Mouse (Mus musculus) embryonic fibroblast, embryonic 13.5 days (primary cell): ENCODE data around the gene Fam187b. TPM values are rescaled to one million over a fixed set of nuclear protein-coding genes. Genes with fewer than 3 reads are reported as not detected.

Experiments
- H3K27ac ChIP-seq: 2 replicates; pipeline ENCODE4 v1.5.1; 2012; ENCODE audit warnings: low read length, control low read depth, inconsistent platforms; ENCODE audit not compliant: insufficient read depth
- H3K4me1 ChIP-seq: 2 replicates; pipeline ENCODE4 v1.6.1; 2011; ENCODE audit warnings: low read length; ENCODE audit not compliant: control insufficient read depth, insufficient read depth
- H3K4me3 ChIP-seq: 2 replicates; pipeline ENCODE4 v1.5.1; 2011; ENCODE audit warnings: mild to moderate bottlenecking, control low read depth, low read length; ENCODE audit not compliant: insufficient read depth
- CTCF ChIP-seq: IDR thresholded peaks from 2 replicates; pipeline ENCODE4 v1.5.1; 2011; ENCODE audit warnings: mild to moderate bottlenecking, control low read depth, low read length, moderate library complexity, borderline replicate concordance; ENCODE audit not compliant: insufficient read depth
- POLR2A ChIP-seq: IDR thresholded peaks from 2 replicates; pipeline ENCODE4 v1.6.1; 2011; ENCODE audit warnings: low read depth, mild to moderate bottlenecking, control low read depth, low read length, moderate library complexity
- polyA plus RNA-seq: library from polyadenylated mRNA; stranded (reverse); fragments of >200 nt; gene quantifications from 2 replicates; pipeline ENCODE4 v1.2.4, GENCODE M21; 2011; ENCODE audit warnings: low read depth; ENCODE audit not compliant: missing spikeins, insufficient read length

The Fam187b gene
- polyA plus RNA-seq, 1 experiment, result not detected

- Histone ChIP-seq H3K4me1 (0 out of 2 replicates have a peak, but pooled peaks cover 3% of the 10 kb centered on the region), H3K4me3 (no peak overlapping the region), H3K27ac (no peak overlapping the region)
- TF ChIP-seq CTCF (no peak), POLR2A (no peak)
These were observed 63.3 kb downstream of the Fam187b start for GRCm38 (mm10) chr7:31036917-31037316.

DNA sequence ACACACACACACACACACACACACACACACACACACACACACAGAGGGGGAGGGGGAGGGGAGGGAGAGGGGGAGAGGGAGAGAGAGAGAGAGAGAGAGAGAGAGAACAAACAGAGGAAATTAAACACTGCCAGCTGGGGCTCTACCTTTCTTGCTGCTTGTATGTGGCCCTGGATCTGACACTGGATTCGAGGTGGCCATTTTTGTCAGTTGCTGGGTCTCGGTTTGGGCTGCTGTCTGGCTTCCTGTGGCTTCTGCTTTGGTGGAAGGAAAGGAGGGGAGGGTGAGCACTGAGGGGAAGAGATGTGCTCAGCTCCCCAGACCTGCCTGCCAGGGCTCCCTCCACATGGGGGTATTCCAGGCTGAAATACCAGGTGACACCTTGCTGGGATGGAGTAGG is 64.1 kb downstream of the Fam187b start:
- H3K4me1 ChIP-seq, result 0 out of 2 replicates have a peak, but pooled peaks cover 3% of the 10 kb centered on the region
- no peak overlapping the region for H3K4me3 ChIP-seq
- H3K27ac ChIP-seq, result no peak overlapping the region
- no peak for TF ChIP-seq CTCF
- TF ChIP-seq POLR2A, result no peak

DNA sequence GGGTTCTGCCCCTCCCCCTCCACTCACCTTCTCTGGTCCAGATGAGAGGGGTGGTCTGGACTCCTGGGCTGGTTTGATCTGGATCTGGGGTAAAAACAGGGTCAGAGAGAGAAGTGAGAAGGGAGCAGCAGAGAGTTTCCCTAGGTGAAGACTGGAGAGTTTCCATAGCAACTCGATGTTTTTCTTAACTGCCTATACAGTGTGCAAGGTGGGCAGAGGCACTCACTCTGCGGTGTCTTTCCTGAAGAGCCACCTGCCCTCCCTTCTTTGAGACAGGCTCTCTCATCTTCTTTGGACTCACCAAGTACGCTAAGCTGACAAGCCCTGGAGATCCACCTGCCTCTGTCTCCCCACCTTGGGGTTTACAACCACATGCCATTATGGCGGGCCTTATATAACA is 65.4 kb downstream of the Fam187b start:
- no peak for TF ChIP-seq CTCF
- no peak for TF ChIP-seq POLR2A
- no peak overlapping the region for H3K27ac ChIP-seq
- 0 out of 2 replicates have a peak, but pooled peaks cover 3% of the 10 kb centered on the region for H3K4me1 ChIP-seq
- H3K4me3 ChIP-seq, result no peak overlapping the region

Other genes starting within 250 kb of the Fam187b start
- 136 and 144 TPM in 2 replicates for gene Tmem147, start 244.2 kb upstream of the Fam187b start, polyA plus RNA-seq
- not detected in 2 replicates for gene Gapdhs, start 230.1 kb upstream of the Fam187b start, polyA plus RNA-seq
- 4.4 and 5.1 TPM in 2 replicates for gene Sbsn, start 222.3 kb upstream of the Fam187b start, polyA plus RNA-seq
- not detected in 2 replicates for gene Dmkn, start 210.0 kb upstream of the Fam187b start, polyA plus RNA-seq
- not detected in 2 replicates for gene Krtdap, start 185.9 kb upstream of the Fam187b start, polyA plus RNA-seq
- not detected in 2 replicates for gene Ffar2, start 150.0 kb upstream of the Fam187b start, polyA plus RNA-seq
- gene Ffar3, start 117.6 kb upstream of the Fam187b start, polyA plus RNA-seq, result not detected in 2 replicates
- not detected in 2 replicates for gene Ffar1, start 112.2 kb upstream of the Fam187b start, polyA plus RNA-seq
- gene Cd22, start 93.4 kb upstream of the Fam187b start, polyA plus RNA-seq, result not detected in 2 replicates
- not detected in 2 replicates for gene Mag, start 58.9 kb upstream of the Fam187b start, polyA plus RNA-seq
- gene Hamp2, start 49.1 kb upstream of the Fam187b start, polyA plus RNA-seq, result not detected in 2 replicates
- not detected in 2 replicates for gene Hamp, start 29.8 kb upstream of the Fam187b start, polyA plus RNA-seq
- 55.5 and 61.1 TPM in 2 replicates for gene Usf2, start 17.0 kb upstream of the Fam187b start, polyA plus RNA-seq
- not detected in 2 replicates for gene Lsr, start 326 bp upstream of the Fam187b start, polyA plus RNA-seq
- 79.0 and 143 TPM in 2 replicates for gene Fxyd5, start 68.7 kb downstream of the Fam187b start, polyA plus RNA-seq
- gene Fxyd7, start 77.7 kb downstream of the Fam187b start, polyA plus RNA-seq, result not detected in 2 replicates
- gene Fxyd1, start 83.4 kb downstream of the Fam187b start, polyA plus RNA-seq, result 10.3 TPM in 1 of 2 replicates, not detected in the other
- gene Lgi4, start 85.6 kb downstream of the Fam187b start, polyA plus RNA-seq, result 0.92 and 1.1 TPM in 2 replicates
- not detected in 2 replicates for gene Fxyd3, start 102.9 kb downstream of the Fam187b start, polyA plus RNA-seq
- 0.60 and 0.90 TPM in 2 replicates for gene Hpn, start 141.5 kb downstream of the Fam187b start, polyA plus RNA-seq
- 40.8 and 57.9 TPM in 2 replicates for gene Scn1b, start 153.2 kb downstream of the Fam187b start, polyA plus RNA-seq
- 44.3 and 53.9 TPM in 2 replicates for gene Gramd1a, start 182.1 kb downstream of the Fam187b start, polyA plus RNA-seq